Mouse (Mus musculus) liver, postnatal 0 days (tissue): Measurements from ENCODE around the gene Magi2.

ENCODE experiments used
- CTCF ChIP-seq: sonication (generic); IDR thresholded peaks from 2 replicates; pipeline ENCODE4 v1.5.1; 2016; ENCODE audit warnings: antibody characterized with exemption, low read depth
- EP300 ChIP-seq: IDR thresholded peaks from 2 replicates; pipeline ENCODE4 v1.6.1; 2016; ENCODE audit warnings: antibody characterized with exemption, low read depth, mild to moderate bottlenecking

- no peak for TF ChIP-seq EP300
- no peak for TF ChIP-seq CTCF
Observed at GRCm38 (mm10) chr5:19322532-19322931, 95.7 kb downstream of the Magi2 start.
